Mouse (Mus musculus) ES-E14 (cell line): ENCODE data around the gene Borcs8.

Source experiments
- MAFK ChIP-seq: IDR thresholded peaks from 2 replicates; pipeline ENCODE4 v1.6.1; 2014; ENCODE audit warnings: mild to moderate bottlenecking, low read depth, low read length, inconsistent platforms; ENCODE audit not compliant: insufficient read depth
- ZC3H11A ChIP-seq: IDR thresholded peaks from 2 replicates; pipeline ENCODE4 v1.6.1; 2012; ENCODE audit warnings: low read depth, mild to moderate bottlenecking, inconsistent platforms, low read length, borderline replicate concordance

DNA sequence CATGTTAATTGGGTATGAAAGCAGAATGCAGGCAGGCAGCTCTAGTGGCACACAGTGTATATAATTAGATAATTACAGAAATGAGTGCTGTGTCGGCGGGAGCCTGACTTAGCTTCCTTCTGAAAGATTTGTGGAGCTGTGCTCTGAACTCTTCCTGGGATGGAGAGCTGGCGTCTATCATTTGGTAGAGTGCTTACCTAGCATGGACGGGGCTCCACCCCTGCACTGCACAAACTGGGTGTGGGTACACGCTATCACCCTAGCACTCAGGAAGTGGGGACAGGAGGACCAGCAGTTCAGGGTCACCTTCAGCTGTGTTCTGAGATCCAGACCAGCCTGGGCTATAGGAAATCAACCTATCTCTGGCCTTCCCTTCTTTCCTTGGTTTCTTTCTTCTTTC is 34.0 kb downstream of the Borcs8 start:
- TF ChIP-seq MAFK (no peak), ZC3H11A (no peak)
